Mouse (Mus musculus): Measurements from ENCODE around the gene Arnt.

DNA sequence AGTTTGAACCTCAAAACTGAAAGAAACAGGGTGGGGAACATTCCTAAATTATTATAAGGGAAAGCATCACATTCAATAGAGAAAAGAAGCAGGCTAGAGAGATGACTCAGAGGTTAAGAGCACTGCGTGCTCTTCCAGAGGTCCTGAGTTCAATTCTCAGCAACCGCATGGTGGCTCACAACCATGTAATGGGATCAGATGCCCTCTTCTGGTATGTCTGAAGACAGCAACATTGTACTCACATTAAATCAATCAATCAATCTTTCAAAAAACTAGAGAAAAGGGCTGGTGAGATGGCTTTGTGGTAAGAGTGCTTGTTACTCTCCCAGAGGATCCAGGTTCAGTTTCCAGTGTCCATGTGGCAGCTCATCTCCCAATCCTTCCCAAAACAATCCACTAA is 25.3 kb upstream of the Arnt start:
- no peak for TF ChIP-seq CTCF (IDR thresholded peaks at IDR 0.05; ENCODE audit: borderline replicate concordance, insufficient read depth, low read depth, low read length)
- TF ChIP-seq POLR2A (IDR thresholded peaks at IDR 0.05; ENCODE audit: borderline replicate concordance, insufficient read depth, low read length), result no peak
